Mouse (Mus musculus): ENCODE measurements around the gene Cdk2ap2.

DNA sequence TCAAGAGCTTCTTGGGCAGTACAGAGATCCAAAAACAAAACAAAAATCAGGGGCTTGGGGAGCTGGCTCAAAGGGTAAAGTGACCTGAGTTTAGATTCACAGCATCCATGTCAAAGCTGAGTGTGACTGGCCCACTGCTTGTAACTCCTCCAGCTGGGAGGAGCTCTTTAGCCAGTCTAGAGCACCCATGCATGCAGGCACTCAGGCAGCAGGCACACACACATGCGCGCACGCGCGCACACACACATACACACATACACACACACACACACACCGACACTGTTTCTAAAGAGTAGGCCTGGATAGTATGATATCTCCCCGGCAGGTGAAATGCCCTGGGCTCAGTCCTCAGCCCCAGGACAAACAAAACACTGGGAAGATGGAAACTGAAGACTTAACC is 20.0 kb downstream of the Cdk2ap2 start:
- TF ChIP-seq CTCF (IDR thresholded peaks at IDR 0.05; ENCODE audit: low read depth) (no peak), EP300 (IDR thresholded peaks at IDR 0.05; ENCODE audit: low read depth) (no peak)

All from heart, postnatal 0 days (tissue).